Mouse (Mus musculus) testis, adult 2 months (tissue): Measurements from ENCODE around the gene Fkbp1a.

Experiments used
- CTCF ChIP-seq: fragments of 200-500 bp; IDR thresholded peaks from 2 replicates; pipeline ENCODE4 v1.5.1; 2012; ENCODE audit warnings: low read depth, mild to moderate bottlenecking, inconsistent platforms, low read length, moderate library complexity; ENCODE audit not compliant: control insufficient read depth, insufficient read depth, insufficient replicate concordance
- POLR2A ChIP-seq: fragments of 200-500 bp; IDR thresholded peaks from 2 replicates; pipeline ENCODE4 v1.6.1; 2012; ENCODE audit warnings: low read depth, mild to moderate bottlenecking, inconsistent platforms, low read length, moderate library complexity; ENCODE audit not compliant: control insufficient read depth

- no peak for TF ChIP-seq CTCF
- no peak for TF ChIP-seq POLR2A
These were observed 16.8 kb upstream of the Fkbp1a start for GRCm38 (mm10) chr2:151525520-151525919.
